Mouse (Mus musculus) Muller cell, postnatal 12 days (primary cell): ENCODE data around the gene Fbxo30.
A peak's percentile ranks its signal among the peaks of the same experiment; 100 is the strongest.

ENCODE experiments used
- DNase-seq: peaks from one replicate; pipeline ENCODE4 v3.0.0-alpha.2; 2015; ENCODE audit errors: inconsistent ontology term

Fbxo30 gene

GRCm38 (mm10) chr10:11322316-11322715, 41.2 kb downstream of the Fbxo30 start:
- no peak for DNase-seq

- DNase-seq: no peak
These were observed 42.2 kb downstream of the Fbxo30 start for GRCm38 (mm10) chr10:11323202-11323898.

GRCm38 (mm10) chr10:11326526-11326925, 45.4 kb downstream of the Fbxo30 start:
- DNase-seq: no peak

- DNase-seq: peak; percentile 84
These were observed 62.3 kb downstream of the Fbxo30 start, which contains the start of gene Epm2a for GRCm38 (mm10) chr10:11343205-11344141. TSS of gene Epm2a (plus strand) at chr10:11343404.

GRCm38 (mm10) chr10:11344536-11345468, 63.7 kb downstream of the Fbxo30 start:
- peak; percentile 18 for DNase-seq
